Mouse (Mus musculus): ENCODE results near the gene Psmc3ip. TPM values are rescaled to one million over a fixed set of nuclear protein-coding genes. Genes with fewer than 3 reads are reported as not detected.
A peak's percentile ranks its signal among the peaks of the same experiment; 100 is the strongest.

The Psmc3ip gene
- total and polyA plus RNA-seq, 2 experiments from 2014 or later: 9.5 to 19.2 TPM

GRCm38 (mm10) chr11:101066549-101067412 is 28.5 kb downstream of the Psmc3ip start:
- WGBS: 15% methylated on average over 18 of the region's 18 CpGs
- ATAC-seq: 0 out of 2 replicates have a peak, but pooled peaks have one; percentile 16

DNA sequence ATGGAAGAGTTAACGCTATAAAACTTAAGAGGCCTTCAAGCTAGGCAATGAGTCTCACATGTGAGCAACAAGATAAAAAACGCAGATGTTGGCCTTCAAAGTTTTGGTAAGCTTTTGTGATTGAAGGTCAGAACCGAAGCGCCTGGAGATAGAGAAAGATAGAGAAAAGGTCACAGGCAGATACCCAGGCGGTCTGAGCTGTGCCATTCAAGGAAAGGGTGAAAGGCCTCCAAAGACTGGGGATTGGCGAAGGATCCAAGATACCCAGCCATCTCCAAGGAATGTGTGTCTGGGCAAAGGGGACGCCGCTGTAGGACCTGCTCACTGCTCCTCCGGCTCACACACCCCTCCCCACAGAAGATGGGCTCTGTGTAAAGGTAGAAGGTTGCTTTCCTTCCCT is 30.2 kb downstream of the Psmc3ip start:
- H3K36me3 ChIP-seq (ENCODE audit: insufficient read depth): peaks cover 31% of the 10 kb centered on the region
- H3K9me3 ChIP-seq (ENCODE audit: low read length): no peaks in the 10 kb centered on the region
- H3K9ac ChIP-seq: no peak overlapping the region
- WGBS: 93% methylated on average over 9 of the region's 9 CpGs
- no peak overlapping the region for H3K4me3 ChIP-seq (ENCODE audit: low read depth, low read length)
- peaks cover 4% of the 10 kb centered on the region; the same call in 1 of the 2 replicates for H3K4me1 ChIP-seq (ENCODE audit: insufficient read depth)
- DNase-seq (no peak), ATAC-seq (no peak)
- H3K4me2 ChIP-seq (ENCODE audit: low read depth): no peak overlapping the region
- H3K27me3 ChIP-seq (ENCODE audit: insufficient read depth, low read length): no peaks in the 10 kb centered on the region
- TF ChIP-seq CTCF (IDR thresholded peaks at IDR 0.05; ENCODE audit: low read depth): no peak
- H3K27ac ChIP-seq (ENCODE audit: low read depth, low read length): no peak overlapping the region

More at GRCm38 (mm10) chr11:101066549-101067412, 28.5 kb downstream of the Psmc3ip start:
- Histone ChIP-seq H3K9me3 (ENCODE audit: low read length) (no peaks in the 10 kb centered on the region), H3K4me2 (ENCODE audit: low read depth) (peak overlapping the region; percentile 52), H3K27me3 (ENCODE audit: insufficient read depth, low read length) (no peaks in the 10 kb centered on the region), H3K4me1 (ENCODE audit: insufficient read depth) (peaks cover 4% of the 10 kb centered on the region; the same call in 1 of the 2 replicates), H3K36me3 (ENCODE audit: insufficient read depth) (peaks cover 21% of the 10 kb centered on the region), H3K27ac (ENCODE audit: low read depth, low read length) (no peak overlapping the region), H3K4me3 (ENCODE audit: low read depth, low read length) (peak overlapping the region; percentile 14; the same call in 1 of the 2 replicates), H3K9ac (peak overlapping the region; percentile 22; the same call in 1 of the 2 replicates)
- TF ChIP-seq CTCF (IDR thresholded peaks at IDR 0.05; ENCODE audit: low read depth): peak; percentile 98
- peak; percentile 82 for DNase-seq

- 80% methylated on average over 4 of the region's 4 CpGs for WGBS
- Histone ChIP-seq H3K9ac (no peak overlapping the region), H3K27ac (ENCODE audit: low read depth, low read length) (no peak overlapping the region), H3K4me3 (ENCODE audit: low read depth, low read length) (no peak overlapping the region), H3K4me2 (ENCODE audit: low read depth) (no peak overlapping the region), H3K4me1 (ENCODE audit: insufficient read depth) (peaks cover 4% of the 10 kb centered on the region; the same call in 1 of the 2 replicates), H3K9me3 (ENCODE audit: low read length) (no peaks in the 10 kb centered on the region), H3K36me3 (ENCODE audit: insufficient read depth) (peaks cover 37% of the 10 kb centered on the region), H3K27me3 (ENCODE audit: insufficient read depth, low read length) (no peaks in the 10 kb centered on the region)
- TF ChIP-seq CTCF (IDR thresholded peaks at IDR 0.05; ENCODE audit: low read depth): no peak
- ATAC-seq (no peak), DNase-seq (no peak)
Observed at GRCm38 (mm10) chr11:101064462-101064861, 30.8 kb downstream of the Psmc3ip start.

DNA sequence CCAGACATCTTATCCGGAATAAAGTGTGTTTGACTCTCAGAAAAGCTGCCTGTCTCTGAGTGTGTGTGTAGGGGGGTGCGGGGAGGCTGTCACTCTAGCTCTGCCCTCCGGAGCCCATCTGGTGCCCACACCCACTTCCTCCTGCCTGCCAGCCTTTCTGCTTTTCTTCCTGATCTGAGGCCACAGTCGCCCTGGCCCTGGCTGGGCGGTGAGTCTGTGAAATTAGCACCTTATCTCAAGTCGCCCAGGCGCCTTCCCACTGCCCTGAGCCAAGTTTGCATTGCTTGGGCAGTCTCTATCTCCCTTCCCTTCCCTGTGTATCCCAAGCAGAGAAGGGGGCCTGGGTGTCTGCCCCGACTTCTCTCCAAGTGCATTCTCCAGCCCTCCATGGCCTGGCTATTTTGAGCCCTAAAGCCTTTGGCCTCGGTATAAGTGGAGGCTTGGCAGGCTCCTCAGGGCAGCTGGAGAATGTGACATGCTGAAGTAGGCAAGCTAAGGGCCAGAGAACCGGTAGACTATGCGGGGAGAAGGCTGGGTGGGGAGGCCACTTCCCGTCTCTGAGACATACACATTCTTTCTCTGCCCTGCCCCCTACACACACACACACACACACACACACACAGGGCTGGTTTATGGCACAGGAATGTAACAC is 31.4 kb downstream of the Psmc3ip start:
- no peak overlapping the region for H3K9ac ChIP-seq
- peaks cover 4% of the 10 kb centered on the region; the same call in 1 of the 2 replicates for H3K4me1 ChIP-seq (ENCODE audit: insufficient read depth)
- peaks cover 41% of the 10 kb centered on the region for H3K36me3 ChIP-seq (ENCODE audit: insufficient read depth)
- H3K27me3 ChIP-seq (ENCODE audit: insufficient read depth, low read length): no peaks in the 10 kb centered on the region
- peak overlapping the region; percentile 31; the same call in 1 of the 2 replicates for H3K27ac ChIP-seq (ENCODE audit: low read depth, low read length)
- ATAC-seq (peak; percentile 40), DNase-seq (no peak)
- TF ChIP-seq CTCF (IDR thresholded peaks at IDR 0.05; ENCODE audit: low read depth): no peak
- H3K4me2 ChIP-seq (ENCODE audit: low read depth): no peak overlapping the region
- H3K9me3 ChIP-seq (ENCODE audit: low read length): no peaks in the 10 kb centered on the region
- WGBS: 52% methylated on average over 12 of the region's 12 CpGs
- no peak overlapping the region for H3K4me3 ChIP-seq (ENCODE audit: low read depth, low read length)

DNA sequence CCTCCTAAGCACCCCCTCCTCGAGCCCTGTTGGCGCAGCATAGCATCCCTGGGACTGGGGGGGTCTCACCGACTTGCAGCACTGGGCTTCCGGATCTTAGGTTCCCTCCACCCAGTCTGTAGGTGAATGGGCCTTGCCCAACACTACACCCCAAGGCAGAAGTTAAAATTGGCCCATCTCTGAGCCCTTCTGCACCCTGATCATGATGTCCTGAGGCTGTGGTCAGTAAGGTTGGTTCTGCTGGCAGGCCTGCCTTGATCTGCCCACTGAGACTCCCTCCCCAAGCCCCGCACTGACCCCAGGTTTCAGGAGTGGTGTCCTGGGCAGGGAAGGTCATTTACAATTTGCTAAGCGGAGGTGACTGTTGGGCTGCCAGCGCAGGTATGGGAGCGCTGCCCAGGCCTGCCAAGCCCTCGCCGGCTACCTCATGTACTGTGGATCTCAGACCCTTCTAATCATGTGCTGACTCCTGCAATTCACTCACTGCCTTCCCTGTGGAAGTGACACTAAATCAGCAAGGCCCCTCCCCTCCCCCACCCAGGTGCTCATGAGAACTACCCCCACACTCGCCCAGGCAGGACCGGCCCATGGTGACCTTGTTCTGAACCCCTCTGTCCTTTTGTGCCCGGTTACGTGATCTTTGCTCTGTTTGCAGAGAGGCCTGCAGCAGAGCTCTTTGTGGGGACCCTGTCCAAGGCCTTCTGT is 32.1 kb downstream of the Psmc3ip start:
- H3K36me3 ChIP-seq (ENCODE audit: insufficient read depth): peaks cover 48% of the 10 kb centered on the region
- H3K9me3 ChIP-seq (ENCODE audit: low read length): no peaks in the 10 kb centered on the region
- H3K4me3 ChIP-seq (ENCODE audit: low read depth, low read length): no peak overlapping the region
- DNase-seq: no peak
- H3K27ac ChIP-seq (ENCODE audit: low read depth, low read length): no peak overlapping the region
- 85% methylated on average over 14 of the region's 14 CpGs for WGBS
- ATAC-seq: no peak
- peaks cover 4% of the 10 kb centered on the region; the same call in 1 of the 2 replicates for H3K4me1 ChIP-seq (ENCODE audit: insufficient read depth)
- H3K27me3 ChIP-seq (ENCODE audit: insufficient read depth, low read length): no peaks in the 10 kb centered on the region
- no peak for TF ChIP-seq CTCF (IDR thresholded peaks at IDR 0.05; ENCODE audit: low read depth)
- H3K9ac ChIP-seq: no peak overlapping the region
- H3K4me2 ChIP-seq (ENCODE audit: low read depth): no peak overlapping the region

DNA sequence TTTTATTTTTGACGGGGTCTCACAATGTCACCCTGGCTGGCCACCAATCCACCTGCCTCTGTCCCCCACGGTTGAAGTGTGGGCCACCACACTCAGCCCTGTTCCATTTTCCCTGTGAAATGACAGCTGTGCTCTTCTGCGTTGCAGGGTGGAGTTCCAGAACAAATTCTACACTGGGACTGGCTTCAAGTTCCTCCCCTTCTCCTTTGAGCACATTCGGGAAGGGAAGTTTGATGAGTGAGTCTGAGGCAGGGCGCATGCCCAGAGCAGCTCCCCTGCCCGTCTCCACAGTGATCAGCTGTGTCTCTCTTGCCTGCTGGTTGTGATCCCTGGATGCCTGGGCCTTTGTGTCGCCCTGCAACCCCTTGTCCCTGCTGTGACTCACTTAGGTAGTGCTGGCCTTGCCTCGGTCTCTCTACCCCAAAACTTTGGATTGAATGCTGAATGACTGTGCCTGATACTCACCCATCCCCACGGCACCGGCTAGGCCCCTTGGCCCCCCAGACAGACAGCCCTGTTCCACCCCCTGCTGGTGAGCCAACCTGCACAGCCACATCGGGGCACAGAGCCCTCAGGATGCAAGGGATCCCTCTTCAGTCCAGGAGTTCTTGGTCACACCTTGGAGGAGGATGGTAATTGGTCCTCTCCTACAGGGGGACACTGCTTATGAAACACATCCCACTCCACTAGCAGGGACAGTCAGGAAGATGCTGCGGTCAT is 32.9 kb downstream of the Psmc3ip start:
- Histone ChIP-seq H3K9me3 (ENCODE audit: low read length) (no peaks in the 10 kb centered on the region), H3K4me3 (ENCODE audit: low read depth, low read length) (no peak overlapping the region), H3K36me3 (ENCODE audit: insufficient read depth) (peaks cover 56% of the 10 kb centered on the region), H3K4me2 (ENCODE audit: low read depth) (no peak overlapping the region), H3K27me3 (ENCODE audit: insufficient read depth, low read length) (no peaks in the 10 kb centered on the region), H3K27ac (ENCODE audit: low read depth, low read length) (no peak overlapping the region), H3K4me1 (ENCODE audit: insufficient read depth) (peaks cover 4% of the 10 kb centered on the region; the same call in 1 of the 2 replicates), H3K9ac (no peak overlapping the region)
- 73% methylated on average over 12 of the region's 12 CpGs for WGBS
- ATAC-seq (no peak), DNase-seq (no peak)
- TF ChIP-seq CTCF (IDR thresholded peaks at IDR 0.05; ENCODE audit: low read depth): no peak
